Mouse (Mus musculus) lung, postnatal 0 days (tissue): ENCODE measurements at regions not wholly inside any gene's neighbourhood (a gene's known extent, or its start where the extent isn't known, plus 50 kb on each side); places are given as distances from the start of the nearest gene placed in this dataset.

Experiments used
- ATAC-seq: fragments of 200-750 bp; cut with Nextera tagmentation; 2 replicates; pipeline ENCODE4 v1.8.0; 2017; ENCODE audit warnings: moderate library complexity
- DNase-seq: peaks from one replicate; pipeline ENCODE4 v3.0.0-alpha.2; 2016; ENCODE audit warnings: low spot score
- H3K27ac ChIP-seq: fragments of 300-500 bp; sonication (generic); 2 replicates; pipeline ENCODE4 v1.5.1; 2014; ENCODE audit warnings: antibody characterized with exemption, mild to moderate bottlenecking, low read length, mixed read lengths
- H3K27me3 ChIP-seq: fragments of 300-500 bp; sonication (generic); replicated peaks from 2 replicates; pipeline ENCODE4 v1.6.1; 2014; ENCODE audit warnings: low read length, mixed read lengths; ENCODE audit not compliant: insufficient read depth
- H3K36me3 ChIP-seq: fragments of 300-500 bp; sonication (generic); 2 replicates; pipeline ENCODE4 v1.6.1; 2014; ENCODE audit warnings: low read length, mixed read lengths; ENCODE audit not compliant: insufficient read depth
- H3K4me1 ChIP-seq: fragments of 300-500 bp; sonication (generic); 2 replicates; pipeline ENCODE4 v1.6.1; 2014; ENCODE audit warnings: antibody characterized with exemption, low read depth, low read length, mixed read lengths; ENCODE audit not compliant: insufficient read depth
- H3K4me2 ChIP-seq: fragments of 300-500 bp; sonication (generic); replicated peaks from 2 replicates; pipeline ENCODE4 v1.6.1; 2014; ENCODE audit warnings: low read depth, mild to moderate bottlenecking, low read length, moderate library complexity, mixed read lengths
- H3K4me3 ChIP-seq: fragments of 300-500 bp; sonication (generic); 2 replicates; pipeline ENCODE4 v1.5.1; 2014; ENCODE audit warnings: low read depth, low read length
- H3K9ac ChIP-seq: fragments of 300-500 bp; sonication (generic); replicated peaks from 2 replicates; pipeline ENCODE4 v1.6.1; 2014; ENCODE audit warnings: low read depth, mild to moderate bottlenecking
- H3K9me3 ChIP-seq: fragments of 300-500 bp; sonication (generic); 2 replicates; pipeline ENCODE4 v1.6.1; 2016; ENCODE audit warnings: low read length, mixed read lengths
- CTCF ChIP-seq: IDR thresholded peaks from 2 replicates; pipeline ENCODE4 v1.5.1; 2016; ENCODE audit warnings: antibody characterized with exemption, mild to moderate bottlenecking
- EP300 ChIP-seq: IDR thresholded peaks from 2 replicates; pipeline ENCODE4 v1.6.1; 2016; ENCODE audit warnings: antibody characterized with exemption, mild to moderate bottlenecking, control low read depth
- WGBS: fragments of 180-500 bp; shearing (Covaris S2); extraction: QIAGEN DNeasy Blood & Tissue Kit; methylation state at CpG from one replicate; pipeline ENCODE4 v1.1.7; 2014; 5-methylcytosine and 5-hydroxymethylcytosine counted together

GRCm38 (mm10) chr13:73099407-73099806, 160.9 kb upstream of the Irx4 start:
- H3K27me3 ChIP-seq, result no peaks in the 10 kb centered on the region
- DNase-seq (no peak), ATAC-seq (no peak)
- no peak overlapping the region for H3K27ac ChIP-seq
- H3K9ac ChIP-seq, result no peak overlapping the region
- H3K36me3 ChIP-seq, result no peaks in the 10 kb centered on the region
- H3K9me3 ChIP-seq, result no peaks in the 10 kb centered on the region
- TF ChIP-seq EP300 (no peak), CTCF (no peak)
- H3K4me3 ChIP-seq, result no peak overlapping the region
- no peaks in the 10 kb centered on the region for H3K4me1 ChIP-seq
- 85% methylated on average over 1 of the region's 1 CpGs for WGBS
- no peak overlapping the region for H3K4me2 ChIP-seq

- no peak overlapping the region for H3K27ac ChIP-seq
- no peaks in the 10 kb centered on the region for H3K36me3 ChIP-seq
- WGBS, result 67% methylated on average over 14 of the region's 14 CpGs
- H3K9ac ChIP-seq, result no peak overlapping the region
- H3K4me1 ChIP-seq, result no peaks in the 10 kb centered on the region
- H3K27me3 ChIP-seq, result no peaks in the 10 kb centered on the region
- ATAC-seq (no peak), DNase-seq (no peak)
- no peak for TF ChIP-seq EP300
- no peak for TF ChIP-seq CTCF
- no peak overlapping the region for H3K4me3 ChIP-seq
- H3K9me3 ChIP-seq, result no peaks in the 10 kb centered on the region
- H3K4me2 ChIP-seq, result no peak overlapping the region
Observed at GRCm38 (mm10) chr13:73107250-73107993, 152.9 kb upstream of the Irx4 start.

- H3K4me1 ChIP-seq, result no peaks in the 10 kb centered on the region
- H3K9ac ChIP-seq, result no peak overlapping the region
- ATAC-seq, result no peak
- DNase-seq, result no peak
- H3K4me3 ChIP-seq, result no peak overlapping the region
- H3K4me2 ChIP-seq, result no peak overlapping the region
- TF ChIP-seq EP300 (no peak), CTCF (no peak)
- H3K36me3 ChIP-seq, result no peaks in the 10 kb centered on the region
- 67% methylated on average over 22 of the region's 22 CpGs for WGBS
- no peak overlapping the region for H3K27ac ChIP-seq
- no peaks in the 10 kb centered on the region for H3K27me3 ChIP-seq
- H3K9me3 ChIP-seq, result no peaks in the 10 kb centered on the region
Observed at GRCm38 (mm10) chr13:73116822-73117632, 143.3 kb upstream of the Irx4 start.

- Histone ChIP-seq H3K9ac (no peak overlapping the region), H3K4me1 (no peaks in the 10 kb centered on the region), H3K36me3 (no peaks in the 10 kb centered on the region), H3K9me3 (no peaks in the 10 kb centered on the region), H3K27me3 (no peaks in the 10 kb centered on the region), H3K27ac (no peak overlapping the region), H3K4me3 (no peak overlapping the region), H3K4me2 (no peak overlapping the region)
- no peak for DNase-seq
- WGBS, result 84% methylated on average over 15 of the region's 15 CpGs
- no peak for TF ChIP-seq CTCF
- TF ChIP-seq EP300, result no peak
- no peak for ATAC-seq
Observed at GRCm38 (mm10) chr13:73117633-73118076, 142.6 kb upstream of the Irx4 start.

DNA sequence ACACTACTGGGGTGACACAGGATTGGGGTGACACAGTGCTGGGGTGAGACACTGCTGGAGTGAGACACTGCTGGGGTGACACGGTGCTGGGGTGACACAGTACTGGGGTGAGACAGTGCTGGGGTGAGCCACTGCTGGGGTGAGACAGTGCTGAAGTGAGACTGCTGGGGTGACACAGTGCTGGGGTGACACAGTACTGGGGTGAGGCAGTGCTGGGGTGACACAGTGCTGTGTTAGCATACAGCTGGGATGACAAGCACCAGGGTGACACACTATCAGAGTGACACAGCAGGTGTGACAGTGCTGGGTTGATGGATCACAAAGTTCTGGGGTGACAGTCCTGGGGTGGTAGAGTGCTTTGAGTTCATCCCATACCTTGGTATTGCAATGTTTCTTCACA, 137.3 kb upstream of the Irx4 start:
- WGBS, result 83% methylated on average over 1 of the region's 1 CpGs
- Histone ChIP-seq H3K4me3 (no peak overlapping the region), H3K9me3 (no peaks in the 10 kb centered on the region), H3K27me3 (no peaks in the 10 kb centered on the region), H3K4me1 (no peaks in the 10 kb centered on the region), H3K36me3 (no peaks in the 10 kb centered on the region), H3K27ac (no peak overlapping the region), H3K9ac (no peak overlapping the region), H3K4me2 (no peak overlapping the region)
- ATAC-seq (no peak), DNase-seq (no peak)
- TF ChIP-seq CTCF (no peak), EP300 (no peak)

- Histone ChIP-seq H3K27me3 (no peaks in the 10 kb centered on the region), H3K36me3 (no peaks in the 10 kb centered on the region), H3K9me3 (no peaks in the 10 kb centered on the region), H3K4me2 (no peak overlapping the region), H3K4me3 (no peak overlapping the region), H3K4me1 (no peaks in the 10 kb centered on the region), H3K27ac (no peak overlapping the region), H3K9ac (no peak overlapping the region)
- DNase-seq, result no peak
- TF ChIP-seq CTCF (no peak), EP300 (no peak)
- 38% methylated on average over 6 of the region's 6 CpGs for WGBS
- no peak for ATAC-seq
Observed at GRCm38 (mm10) chr13:73131270-73131669, 129.0 kb upstream of the Irx4 start.
